Mouse (Mus musculus): ENCODE results near the gene Topors. TPM values are rescaled to one million over a fixed set of nuclear protein-coding genes. Genes with fewer than 3 reads are reported as not detected.

The Topors gene
- polyA plus RNA-seq, 1 experiment = 13.4 TPM

GRCm38 (mm10) chr4:40236829-40237228, 32.8 kb downstream of the Topors start:
- Histone ChIP-seq H3K4me1 (ENCODE audit: control insufficient read depth, insufficient read depth, insufficient read length, low read length) (no peaks in the 10 kb centered on the region), H3K27ac (replicated peaks; ENCODE audit: low read depth, low read length) (no peak overlapping the region), H3K4me3 (ENCODE audit: insufficient read depth, low read depth, low read length) (no peak overlapping the region)

GRCm38 (mm10) chr4:40234256-40234655, 35.4 kb downstream of the Topors start:
- Histone ChIP-seq H3K4me3 (ENCODE audit: insufficient read depth, low read depth, low read length) (no peak overlapping the region), H3K4me1 (ENCODE audit: control insufficient read depth, insufficient read depth, insufficient read length, low read length) (no peaks in the 10 kb centered on the region), H3K27ac (replicated peaks; ENCODE audit: low read depth, low read length) (no peak overlapping the region)

GRCm38 (mm10) chr4:40233062-40233664, 36.5 kb downstream of the Topors start:
- no peak overlapping the region for H3K27ac ChIP-seq (replicated peaks; ENCODE audit: low read depth, low read length)
- no peaks in the 10 kb centered on the region for H3K4me1 ChIP-seq (ENCODE audit: control insufficient read depth, insufficient read depth, insufficient read length, low read length)
- no peak overlapping the region for H3K4me3 ChIP-seq (ENCODE audit: insufficient read depth, low read depth, low read length)

- no peak overlapping the region for H3K4me3 ChIP-seq (ENCODE audit: insufficient read depth, low read depth, low read length)
Observed at GRCm38 (mm10) chr4:40229723-40230122, 39.9 kb downstream of the Topors start.

GRCm38 (mm10) chr4:40227886-40228285, 41.8 kb downstream of the Topors start:
- H3K4me3 ChIP-seq (ENCODE audit: insufficient read depth, low read depth, low read length) = no peak overlapping the region
- H3K27ac ChIP-seq (replicated peaks; ENCODE audit: low read depth, low read length) = no peak overlapping the region
- no peaks in the 10 kb centered on the region for H3K4me1 ChIP-seq (ENCODE audit: control insufficient read depth, insufficient read depth, insufficient read length, low read length)

More at GRCm38 (mm10) chr4:40229723-40230122, 39.9 kb downstream of the Topors start:
- no peaks in the 10 kb centered on the region for H3K4me1 ChIP-seq (ENCODE audit: control insufficient read depth, insufficient read depth, insufficient read length, low read length)
- H3K27ac ChIP-seq (replicated peaks; ENCODE audit: low read depth, low read length) = no peak overlapping the region

GRCm38 (mm10) chr4:40227131-40227530, 42.5 kb downstream of the Topors start:
- H3K4me1 ChIP-seq (ENCODE audit: control insufficient read depth, insufficient read depth, insufficient read length, low read length) = no peaks in the 10 kb centered on the region
- H3K4me3 ChIP-seq (ENCODE audit: insufficient read depth, low read depth, low read length) = no peak overlapping the region

GRCm38 (mm10) chr4:40226095-40226494, 43.6 kb downstream of the Topors start:
- Histone ChIP-seq H3K27ac (replicated peaks; ENCODE audit: low read depth, low read length) (no peak overlapping the region), H3K4me1 (ENCODE audit: control insufficient read depth, insufficient read depth, insufficient read length, low read length) (no peaks in the 10 kb centered on the region), H3K4me3 (ENCODE audit: insufficient read depth, low read depth, low read length) (no peak overlapping the region)

More at GRCm38 (mm10) chr4:40227131-40227530, 42.5 kb downstream of the Topors start:
- H3K27ac ChIP-seq (replicated peaks; ENCODE audit: low read depth, low read length) = no peak overlapping the region

GRCm38 (mm10) chr4:40221876-40222585, 47.6 kb downstream of the Topors start:
- Histone ChIP-seq H3K4me1 (ENCODE audit: control insufficient read depth, insufficient read depth, insufficient read length, low read length) (no peaks in the 10 kb centered on the region), H3K4me3 (ENCODE audit: insufficient read depth, low read depth, low read length) (no peak overlapping the region), H3K27ac (replicated peaks; ENCODE audit: low read depth, low read length) (no peak overlapping the region)

GRCm38 (mm10) chr4:40221004-40221760, 48.5 kb downstream of the Topors start:
- no peak overlapping the region for H3K4me3 ChIP-seq (ENCODE audit: insufficient read depth, low read depth, low read length)
- no peak overlapping the region for H3K27ac ChIP-seq (replicated peaks; ENCODE audit: low read depth, low read length)
- H3K4me1 ChIP-seq (ENCODE audit: control insufficient read depth, insufficient read depth, insufficient read length, low read length) = no peaks in the 10 kb centered on the region

GRCm38 (mm10) chr4:40220437-40220836, 49.2 kb downstream of the Topors start:
- no peak overlapping the region for H3K4me3 ChIP-seq (ENCODE audit: insufficient read depth, low read depth, low read length)
- H3K27ac ChIP-seq (replicated peaks; ENCODE audit: low read depth, low read length) = no peak overlapping the region
- no peaks in the 10 kb centered on the region for H3K4me1 ChIP-seq (ENCODE audit: control insufficient read depth, insufficient read depth, insufficient read length, low read length)

GRCm38 (mm10) chr4:40218382-40218781, 51.3 kb downstream of the Topors start:
- H3K4me3 ChIP-seq (ENCODE audit: insufficient read depth, low read depth, low read length) = no peak overlapping the region
- H3K27ac ChIP-seq (replicated peaks; ENCODE audit: low read depth, low read length) = no peak overlapping the region
- H3K4me1 ChIP-seq (ENCODE audit: control insufficient read depth, insufficient read depth, insufficient read length, low read length) = no peaks in the 10 kb centered on the region

GRCm38 (mm10) chr4:40217910-40218309, 51.7 kb downstream of the Topors start:
- no peak overlapping the region for H3K4me3 ChIP-seq (ENCODE audit: insufficient read depth, low read depth, low read length)
- no peaks in the 10 kb centered on the region for H3K4me1 ChIP-seq (ENCODE audit: control insufficient read depth, insufficient read depth, insufficient read length, low read length)
- no peak overlapping the region for H3K27ac ChIP-seq (replicated peaks; ENCODE audit: low read depth, low read length)

GRCm38 (mm10) chr4:40212177-40212576, 57.5 kb downstream of the Topors start:
- Histone ChIP-seq H3K4me3 (ENCODE audit: insufficient read depth, low read depth, low read length) (no peak overlapping the region), H3K4me1 (ENCODE audit: control insufficient read depth, insufficient read depth, insufficient read length, low read length) (no peaks in the 10 kb centered on the region), H3K27ac (replicated peaks; ENCODE audit: low read depth, low read length) (no peak overlapping the region)

Measured in brown adipose tissue, adult 24 weeks (tissue).